In genomic region chr14:8186278-8187045, GRCm38 (mm10) we compare ENCODE assay signal across 12 mouse cellular contexts. TPM values are rescaled to one million over a fixed set of nuclear protein-coding genes. Genes with fewer than 3 reads are reported as not detected.
DNase-seq lines count a peak whose midpoint lies in the region; ATAC-seq and TF ChIP-seq lines count a peak whose summit lies in the region.
"Had no signal": no experiment of that assay in that cellular context is flagged by ENCODE, and none has a peak within 500 bp of the region (broad histone marks: within the 10 kb centered on the region; RNA-seq: fewer than 3 reads in every experiment).

No protein-coding gene starts in this region.

- peak; percentile 34; the same call in 1 of the 2 replicates for ATAC-seq in lung, embryonic 16.5 days (ENCODE audit: low read depth)
- ATAC-seq in monocyte, adult 5-6 weeks (replicated peaks; ENCODE audit: insufficient number of reproducible peaks, low FRiP score, low TSS enrichment, poor library complexity, severe bottlenecking), result no peak
- ATAC-seq: inflammation-experienced regulatory T-cells, adult 6 months had no signal

- H3K4me3 ChIP-seq in lung, embryonic 16.5 days (ENCODE audit: low read length), result no peak overlapping the region
- no peak overlapping the region for H3K4me3 ChIP-seq in layer of hippocampus, adult 2 months
- H3K4me3 ChIP-seq: heart, embryonic 13.5 days had no signal

- H3K27me3 ChIP-seq in lung, embryonic 16.5 days (ENCODE audit: control insufficient read depth, insufficient read depth, low read depth, low read length), result no peaks in the 10 kb centered on the region
- H3K27me3 ChIP-seq: heart, embryonic 13.5 days had no signal

- H3K27ac ChIP-seq in lung, embryonic 16.5 days (ENCODE audit: low read length), result no peak overlapping the region
- H3K27ac ChIP-seq in layer of hippocampus, adult 2 months, result peak overlapping the region; percentile 88
- H3K27ac ChIP-seq: heart, embryonic 13.5 days; liver, embryonic 14.5 days had no signal

- no peak for TF ChIP-seq CTCF in layer of hippocampus, adult 2 months (conservative IDR thresholded peaks at IDR 0.05)

- WGBS in lung, embryonic 16.5 days, result 76% methylated on average over 6 of the region's 6 CpGs

- no peak overlapping the region for H3K4me2 ChIP-seq in lung, embryonic 16.5 days (ENCODE audit: low read depth, low read length)
- H3K4me2 ChIP-seq: heart, embryonic 13.5 days had no signal

- H3K9ac ChIP-seq in lung, embryonic 16.5 days (ENCODE audit: low read length), result no peak overlapping the region
- H3K9ac ChIP-seq: heart, embryonic 13.5 days; liver, embryonic 14.5 days had no signal

- no peaks in the 10 kb centered on the region for H3K9me3 ChIP-seq in lung, embryonic 16.5 days (ENCODE audit: control insufficient read depth, low read length)
- H3K9me3 ChIP-seq: heart, embryonic 13.5 days had no signal

- peak; percentile 60 for DNase-seq in adrenal gland, adult 2 months
- DNase-seq in adrenal gland, adult 18-20 months (ENCODE audit: low spot score in 2 of 2), result no peak
- no peak for DNase-seq in lung, postnatal 14 days
- DNase-seq in layer of hippocampus, adult 2 months (ENCODE audit: low spot score in 2 of 2), result peak; percentile 53 to 80
- peak; percentile 68 to 84 for DNase-seq in right cerebral cortex, postnatal 36 days (ENCODE audit: low spot score in 2 of 2)
- no peak for DNase-seq in embryo, embryonic 11 days
- DNase-seq: spleen, adult 18-20 months had no signal

- H3K36me3 ChIP-seq in lung, embryonic 16.5 days (ENCODE audit: control insufficient read depth, insufficient read depth, low read length), result no peaks in the 10 kb centered on the region
- H3K36me3 ChIP-seq: heart, embryonic 13.5 days had no signal

- no peaks in the 10 kb centered on the region for H3K4me1 ChIP-seq in lung, embryonic 16.5 days (replicated peaks; ENCODE audit: control insufficient read depth, insufficient read depth, low read length)
- H3K4me1 ChIP-seq: heart, embryonic 13.5 days had no signal

RNA-seq across cellular contexts. Expression of gene Pdhb, which starts 13.6 kb away (rescaled TPM):
- total RNA-seq in adrenal gland, adult 2 months (2021), result 100 to 1,000 TPM; 325 to 340 TPM
- polyA plus RNA-seq in adrenal gland, adult 2 months (2012; rRNA removed), result 44.5 and 51.2 TPM in 2 replicates
- 100 to 1,000 TPM; 377 to 745 TPM for total RNA-seq in adrenal gland, adult 18-20 months (2021)
- 178 and 188 TPM in 2 replicates for polyA plus RNA-seq in lung, embryonic 16.5 days (2015; fragmentation: Nextera tagmentation; extraction: Ambion mirVana)
- 100 to 1,000 TPM; 176 to 185 TPM for total RNA-seq in layer of hippocampus, adult 2 months (2021)
- 102 to 144 TPM (median 122 TPM) in 3 replicates for total RNA-seq in monocyte, adult 5-6 weeks (2017)

RNA-seq across cellular contexts. Expression of gene Kctd6, which starts 27.5 kb away (rescaled TPM):
- 10 to 100 TPM; 14.3 to 16.3 TPM for total RNA-seq in adrenal gland, adult 2 months (2021)
- 3.6 and 4.0 TPM in 2 replicates for polyA plus RNA-seq in adrenal gland, adult 2 months (2012; rRNA removed)
- 10 to 100 TPM; 13.2 to 16.2 TPM for total RNA-seq in adrenal gland, adult 18-20 months (2021)
- 3.0 and 3.2 TPM in 2 replicates for polyA plus RNA-seq in lung, embryonic 16.5 days (2015; fragmentation: Nextera tagmentation; extraction: Ambion mirVana)
- total RNA-seq in layer of hippocampus, adult 2 months (2021), result 10 to 100 TPM; 69.1 to 79.4 TPM
- 4.7 to 13.6 TPM (median 13.4 TPM) in 3 replicates for total RNA-seq in monocyte, adult 5-6 weeks (2017)

Comparison
In these comparisons a context has a peak if more than half of its experiments do, and no peak if none do; other contexts are left out.
1. DNase-seq: peak in adrenal gland, adult 2 months (single experiment), layer of hippocampus, adult 2 months (2 of 2) and right cerebral cortex, postnatal 36 days (2 of 2); none in adrenal gland, adult 18-20 months (0 of 2), lung, postnatal 14 days (single experiment) and embryo, embryonic 11 days (single experiment).